Mouse (Mus musculus): Measurements from ENCODE around the gene Brap.
"Not testable (repeated sequence)": the region's sequence is repeated elsewhere in the genome, so short reads cannot be mapped to it uniquely, and the experiment has no call there.

Brap gene

GRCm38 (mm10) chr5:121660059-121660896 is at the start of gene Brap, which contains the start of gene Acad10:
TSS of gene Brap (plus strand) at chr5:121660563.
TSS of gene Acad10 (minus strand) at chr5:121660514.
- peak; percentile 96 to 97 for DNase-seq

- no peak for DNase-seq
Observed at GRCm38 (mm10) chr5:121612036-121612435, 48.3 kb upstream of the Brap start.

- not testable (repeated sequence) for DNase-seq
Observed at GRCm38 (mm10) chr5:121614921-121615320, 45.4 kb upstream of the Brap start.

GRCm38 (mm10) chr5:121618592-121619513 is 41.5 kb upstream of the Brap start, which contains the start of gene Acad12:
TSS of gene Acad12 (minus strand) at chr5:121618938.
- DNase-seq: peak; percentile 86 to 88

- DNase-seq: no peak
Observed at GRCm38 (mm10) chr5:121621102-121621501, 39.3 kb upstream of the Brap start.

GRCm38 (mm10) chr5:121623241-121623640 is 37.1 kb upstream of the Brap start:
- no peak for DNase-seq

DNA sequence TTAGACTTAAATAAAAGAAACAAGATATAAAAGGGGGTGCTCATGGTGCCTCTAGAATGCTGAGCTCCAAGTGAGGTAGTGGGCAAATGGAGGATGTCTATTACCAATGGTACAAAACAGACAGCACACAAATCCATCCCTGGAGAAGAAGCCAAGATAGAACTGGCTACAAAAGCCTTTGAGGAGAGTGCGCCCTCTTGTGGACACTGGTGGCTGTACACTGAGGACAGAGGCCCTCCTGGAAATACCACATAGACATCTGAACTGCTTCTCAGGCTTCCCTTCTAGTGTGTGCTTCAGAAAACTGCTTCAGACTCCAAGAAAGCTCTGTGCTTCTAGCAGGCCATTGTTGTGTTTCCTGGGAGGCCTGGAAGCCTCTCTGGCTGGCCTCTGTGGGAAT is 32.5 kb upstream of the Brap start:
- DNase-seq: peak; percentile 70 to 71

GRCm38 (mm10) chr5:121631106-121631647 is 29.2 kb upstream of the Brap start:
- DNase-seq: peak in 1 of 2 experiments; percentile 13

DNA sequence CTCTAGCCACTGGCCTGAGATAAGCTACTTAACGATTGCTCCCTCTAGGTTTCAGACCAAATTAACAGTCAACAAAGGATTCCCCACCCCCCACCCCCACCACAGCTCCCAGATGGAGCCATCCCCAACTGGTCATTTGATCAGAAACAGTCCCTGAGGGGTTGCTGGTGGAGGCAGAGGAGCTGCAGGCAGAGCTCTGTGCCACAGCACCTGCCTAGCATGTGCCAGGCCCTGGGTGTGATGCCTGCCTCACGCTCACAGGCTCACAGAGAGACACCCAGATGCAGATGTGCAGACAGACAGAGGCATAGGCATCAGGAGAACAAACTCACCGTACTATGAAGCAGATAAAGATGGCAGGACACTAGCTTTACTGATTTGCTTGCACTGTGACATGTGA is 27.6 kb upstream of the Brap start:
- DNase-seq: no peak

DNA sequence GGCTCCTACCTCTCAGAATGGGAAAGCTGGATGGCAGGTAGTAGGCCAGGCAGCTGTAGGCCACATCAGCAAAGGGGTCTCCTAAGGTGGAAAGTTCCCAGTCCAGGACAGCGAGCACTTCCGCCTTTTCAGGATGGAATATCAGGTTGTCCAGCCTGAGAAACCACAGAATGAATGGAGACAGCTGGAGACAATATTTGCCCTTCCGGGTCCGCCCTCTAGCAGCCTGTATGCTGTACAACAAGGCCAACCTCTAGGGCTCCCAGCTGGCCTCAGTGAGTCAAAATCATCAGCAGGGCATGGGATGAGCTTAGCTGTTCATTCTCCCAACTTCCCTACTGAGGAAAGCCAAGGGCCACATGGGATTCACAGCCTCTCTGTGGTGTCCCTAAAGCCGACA is 25.7 kb upstream of the Brap start:
- no peak for DNase-seq

- no peak for DNase-seq
Observed at GRCm38 (mm10) chr5:121637296-121637695, 23.1 kb upstream of the Brap start.

DNA sequence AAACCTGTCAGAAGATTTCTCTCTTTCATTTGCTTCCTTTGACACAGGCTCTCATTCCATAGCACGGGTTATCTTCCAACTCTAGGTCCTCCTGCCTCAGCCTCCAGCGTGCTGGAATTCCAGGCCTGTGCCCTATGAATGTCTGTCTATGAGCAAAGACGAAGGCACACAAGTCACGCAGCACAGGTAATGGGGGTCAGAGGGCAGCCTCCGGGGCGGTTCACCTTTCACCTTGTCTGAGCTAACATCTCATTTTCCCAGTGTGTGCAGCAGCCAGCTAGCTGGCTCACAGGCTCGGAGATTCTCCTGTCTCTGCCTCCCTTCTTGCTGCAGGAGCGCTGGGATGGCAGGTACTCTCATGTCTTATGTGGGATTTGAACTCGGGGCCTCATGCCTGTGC is 20.8 kb upstream of the Brap start:
- no peak for DNase-seq

- no peak for DNase-seq
Observed at GRCm38 (mm10) chr5:121649134-121649533, 11.2 kb upstream of the Brap start.

- no peak for DNase-seq
Observed at GRCm38 (mm10) chr5:121654526-121654925, 5.8 kb upstream of the Brap start.

DNA sequence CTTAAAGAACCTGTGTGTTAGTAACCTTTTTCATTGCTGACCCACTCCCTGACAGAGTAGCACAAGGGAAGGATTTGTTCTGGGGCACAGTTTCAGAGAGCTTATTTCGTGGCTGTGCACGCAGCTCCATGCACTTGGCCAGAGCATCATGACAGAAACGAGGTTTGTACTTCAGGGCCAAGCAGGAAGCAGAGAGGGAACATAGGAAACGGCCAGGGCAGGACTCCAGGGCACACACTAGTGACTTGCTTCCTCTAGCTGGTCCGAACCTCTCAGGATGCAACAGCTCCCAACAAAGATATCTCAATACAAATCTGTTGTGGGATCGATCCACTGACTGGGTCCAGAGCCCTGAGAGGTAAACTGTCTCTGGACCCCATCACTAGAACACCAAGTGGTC is 3.5 kb upstream of the Brap start:
- not testable (repeated sequence) for DNase-seq

DNA sequence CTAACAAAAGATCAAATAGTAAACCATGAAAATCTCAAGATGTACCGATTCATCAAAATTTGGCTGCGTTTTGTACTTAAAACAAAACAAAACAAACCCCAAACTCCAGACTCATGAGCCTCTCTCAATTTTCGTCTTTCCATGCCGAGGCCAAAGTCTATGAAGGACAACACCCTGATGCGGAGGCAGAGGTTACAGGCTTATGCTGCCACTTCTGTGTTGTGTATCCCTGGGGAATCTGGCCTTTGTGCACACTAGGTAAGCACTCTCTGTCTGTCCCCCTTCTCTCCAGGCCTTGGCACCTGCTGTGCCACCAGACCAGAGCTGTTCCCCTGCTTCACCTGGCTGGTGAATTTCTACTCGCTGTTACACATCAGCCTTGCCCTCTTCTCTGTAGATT is 2.7 kb upstream of the Brap start:
- not testable (repeated sequence) for DNase-seq

GRCm38 (mm10) chr5:121660897-121661254 is 513 bp downstream of the Brap start:
- DNase-seq: no peak

- DNase-seq: no peak
Observed at GRCm38 (mm10) chr5:121661494-121661893, 1.1 kb downstream of the Brap start.

GRCm38 (mm10) chr5:121663456-121663855 is 3.1 kb downstream of the Brap start:
- DNase-seq: no peak

DNA sequence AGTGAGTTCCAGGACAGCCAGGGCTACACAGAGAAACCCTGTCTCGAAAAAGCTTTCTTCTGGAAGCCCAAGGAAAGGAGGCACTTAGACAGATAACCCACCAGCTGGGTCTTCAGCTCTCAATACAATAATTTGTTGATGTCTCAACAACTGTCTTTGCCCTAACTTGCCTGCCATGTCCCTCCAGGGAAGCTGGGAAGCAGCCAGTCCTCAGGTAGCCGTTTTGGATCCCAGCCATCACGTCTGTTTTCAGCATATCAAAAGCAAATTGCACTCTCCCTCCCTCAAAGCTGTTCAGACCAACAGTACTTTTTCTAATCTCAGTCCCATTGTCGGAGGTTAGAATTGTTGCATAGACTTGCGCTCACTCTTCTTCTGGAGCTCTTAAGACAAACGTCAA is 3.7 kb downstream of the Brap start:
- DNase-seq: peak; percentile 27 to 37

DNA sequence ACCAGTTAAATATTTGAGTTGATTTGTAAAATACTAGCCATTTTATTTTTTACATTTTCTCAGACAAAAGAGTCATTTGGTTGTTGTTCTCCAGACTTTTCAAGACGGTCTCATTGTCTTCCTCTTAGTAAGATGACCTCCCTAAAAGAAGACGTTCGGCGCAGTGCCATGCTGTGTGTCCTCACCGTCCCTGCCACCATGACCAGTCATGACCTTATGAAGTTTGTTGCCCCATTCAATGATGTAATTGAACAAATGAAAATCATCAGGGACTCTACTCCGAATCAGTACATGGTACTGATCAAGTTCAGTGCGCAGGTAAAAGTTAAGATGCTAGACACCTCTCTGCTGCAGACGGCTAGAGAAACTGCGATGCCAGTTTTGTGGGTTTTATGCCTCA is 4.6 kb downstream of the Brap start:
- no peak for DNase-seq

- DNase-seq: no peak
Observed at GRCm38 (mm10) chr5:121667067-121667466, 6.7 kb downstream of the Brap start.

DNA sequence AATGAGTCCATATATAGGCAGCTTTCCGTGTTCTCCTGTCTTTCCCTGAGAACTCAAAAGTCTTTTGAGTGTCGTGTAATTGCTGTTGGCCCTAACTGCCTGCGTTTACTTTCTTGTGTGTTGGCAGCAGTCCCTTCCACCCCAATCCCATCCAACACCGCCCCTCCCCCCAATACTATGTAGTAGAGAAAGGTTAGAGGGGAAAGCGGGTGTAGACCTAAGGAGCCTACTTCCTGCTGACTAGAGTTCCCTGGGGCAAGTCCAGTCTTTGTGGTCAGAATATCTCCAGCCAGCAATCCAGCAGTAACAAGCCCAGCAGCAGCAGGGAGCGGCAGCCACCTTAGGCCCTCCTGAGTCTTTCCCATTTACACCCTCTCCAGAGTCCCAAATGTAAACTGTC is 8.0 kb downstream of the Brap start:
- no peak for DNase-seq
